Mouse (Mus musculus) ovary, postnatal 36 days (tissue): ENCODE data around the gene Narfl.
A peak's percentile ranks its signal among the peaks of the same experiment; 100 is the strongest.
"Not testable (repeated sequence)": the region's sequence is repeated elsewhere in the genome, so short reads cannot be mapped to it uniquely, and the experiment has no call there.

ENCODE experiments used
- DNase-seq: peaks from one replicate; pipeline ENCODE4 v3.0.0; 2022; ENCODE audit warnings: low spot score, mixed read lengths

Gene Narfl

GRCm38 (mm10) chr17:25773549-25774120 lies at the start of gene Narfl:
Narfl (plus strand) TSS chr17:25773776.
- DNase-seq, result peak; percentile 97

- no peak for DNase-seq
These were observed 49.7 kb upstream of the Narfl start for GRCm38 (mm10) chr17:25723919-25724318.

- DNase-seq, result no peak
These were observed 48.3 kb upstream of the Narfl start for GRCm38 (mm10) chr17:25725264-25725663.

DNA sequence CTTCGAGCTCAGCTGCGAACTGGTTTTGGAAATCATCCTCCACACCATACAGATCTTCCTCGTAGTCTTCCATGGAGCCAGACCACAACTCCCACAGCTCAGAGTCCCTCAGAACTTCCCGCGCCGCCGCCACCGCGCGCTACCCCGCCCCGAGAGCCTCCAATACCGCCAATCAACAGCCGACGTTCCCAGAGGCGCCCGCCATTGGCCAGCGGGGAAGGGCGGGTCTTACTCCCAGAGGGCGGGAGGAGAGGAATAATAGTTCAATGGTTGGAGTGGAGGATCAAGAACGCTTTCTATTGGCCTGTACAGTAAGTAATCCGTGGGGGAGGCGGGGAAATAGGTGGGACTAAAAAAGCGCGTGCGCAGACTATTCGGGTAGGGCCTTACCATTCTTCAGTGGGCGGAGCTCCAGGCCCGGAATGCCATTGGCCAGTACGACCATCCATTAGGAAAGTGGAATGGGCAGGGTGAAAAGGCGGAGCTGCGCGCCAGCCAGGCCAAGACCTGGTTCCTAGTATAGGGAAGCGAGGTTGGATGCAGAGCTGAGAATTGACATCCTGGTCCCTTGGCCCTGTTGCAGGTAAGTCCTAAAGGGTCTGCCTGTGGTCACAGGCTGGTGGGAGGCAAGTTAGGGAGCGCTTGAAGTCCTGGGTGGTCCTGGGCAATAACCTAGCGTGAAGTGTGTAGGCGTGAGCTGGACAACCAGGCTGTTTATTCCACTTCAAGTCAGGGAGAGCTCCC lies 46.1 kb upstream of the Narfl start, which contains the start of the genes Chtf18 and Rpusd1:
TSS of gene Chtf18 (minus strand) at position 155 of the 744 bp plus-strand sequence.
TSS of gene Rpusd1 (plus strand) at position 406 of the 744 bp plus-strand sequence.
- DNase-seq, result peak; percentile 97

DNA sequence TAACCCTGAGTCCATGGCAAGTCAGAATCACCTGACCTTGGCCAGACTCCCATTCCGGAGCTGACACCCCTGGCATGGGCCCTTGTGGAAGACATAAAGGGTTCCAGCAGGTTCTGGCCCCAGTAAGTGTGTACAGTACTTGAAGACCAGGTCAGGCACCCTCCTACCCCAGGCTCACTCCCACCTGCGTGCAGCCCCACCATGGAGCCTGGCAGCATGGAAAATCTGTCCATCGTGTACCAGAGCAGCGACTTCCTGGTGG lies 45.6 kb upstream of the Narfl start:
- DNase-seq, result no peak

DNA sequence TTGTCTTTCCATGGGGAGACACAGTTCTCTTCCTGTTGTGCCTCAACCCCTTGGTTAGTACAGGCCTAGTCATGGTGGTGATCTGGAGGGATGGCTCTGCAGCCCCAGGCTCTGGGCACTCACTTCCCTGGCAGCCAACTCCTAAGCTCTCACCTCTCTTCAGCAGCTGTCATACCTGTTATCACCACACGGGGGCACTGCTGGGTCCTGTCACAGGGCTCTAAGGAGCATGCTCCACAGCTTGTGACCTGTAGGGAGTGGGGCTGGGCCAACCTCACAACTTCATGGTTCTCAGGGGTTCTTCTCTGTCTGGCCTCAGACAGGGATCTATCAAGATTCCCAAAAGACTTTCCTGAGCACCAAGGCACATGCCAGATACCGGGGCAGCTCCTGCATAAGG lies 41.5 kb upstream of the Narfl start:
- DNase-seq, result peak; percentile 79

DNA sequence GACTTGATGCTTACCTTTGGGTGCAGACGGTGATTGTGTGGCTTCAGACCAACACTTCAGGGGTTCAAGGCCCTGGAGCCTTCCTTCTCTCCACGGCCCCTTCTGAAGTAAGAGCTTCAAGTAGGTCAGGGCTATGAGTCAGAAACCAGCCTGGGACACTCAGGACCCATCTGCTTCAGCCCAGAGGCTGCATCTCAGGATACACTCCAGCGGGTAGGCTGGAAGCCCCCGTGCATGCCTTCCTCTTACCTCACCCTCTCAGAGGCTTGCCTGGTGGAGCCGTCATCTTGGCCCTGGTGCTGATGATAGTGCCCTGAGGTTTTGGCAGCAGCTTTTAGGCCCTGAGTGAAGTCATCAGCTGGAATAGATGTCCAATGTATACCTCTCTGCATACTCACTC lies 38.3 kb upstream of the Narfl start:
- no peak for DNase-seq

DNA sequence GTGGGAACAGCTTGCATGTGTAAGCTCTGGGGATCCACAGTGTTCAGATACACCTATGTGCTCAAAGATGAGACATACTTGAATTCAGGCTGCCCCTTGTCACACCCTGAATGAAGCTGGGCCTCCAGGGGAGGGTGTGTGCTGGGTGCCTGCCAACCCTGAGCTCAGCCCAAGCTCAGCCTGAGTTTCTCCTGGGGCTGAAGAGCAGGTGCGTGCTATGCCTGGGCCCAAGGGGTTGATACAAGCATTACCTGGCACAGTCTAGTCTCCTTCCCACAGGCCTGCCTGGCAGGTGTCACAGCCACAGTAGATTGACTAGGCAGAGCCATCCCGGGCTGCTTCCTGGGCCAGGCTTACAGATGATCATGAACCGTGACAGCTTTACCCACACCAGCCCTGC lies 37.8 kb upstream of the Narfl start, which contains the start of gene Mslnl:
TSS of gene Mslnl (plus strand) at position 298 of the 400 bp plus-strand sequence.
- no peak for DNase-seq

DNA sequence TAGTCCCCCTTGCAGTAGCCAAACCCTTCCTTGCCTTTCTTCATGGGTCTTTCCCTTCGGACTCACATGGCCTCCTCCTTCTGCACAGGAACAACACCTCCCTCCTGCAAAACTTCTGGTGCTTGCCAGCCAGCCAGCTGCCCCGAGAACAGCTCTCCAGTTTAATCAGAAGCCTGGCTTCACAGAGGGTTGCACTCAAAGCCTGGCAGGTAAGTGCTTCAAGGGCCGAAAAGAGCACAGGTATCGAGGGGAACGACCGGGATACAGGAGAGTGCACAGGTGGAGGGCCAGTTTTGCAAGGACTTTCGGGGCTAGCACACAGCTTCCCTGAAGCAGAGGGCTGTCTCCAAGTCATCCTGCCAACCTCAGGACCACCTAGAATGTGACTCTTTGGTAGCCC lies 34.7 kb upstream of the Narfl start:
- no peak for DNase-seq

- DNase-seq, result not testable (repeated sequence)
These were observed 32.1 kb upstream of the Narfl start for GRCm38 (mm10) chr17:25741471-25741870.

- DNase-seq, result no peak
These were observed 29.7 kb upstream of the Narfl start for GRCm38 (mm10) chr17:25743831-25744230.

GRCm38 (mm10) chr17:25744311-25744710 lies 29.3 kb upstream of the Narfl start:
- no peak for DNase-seq

DNA sequence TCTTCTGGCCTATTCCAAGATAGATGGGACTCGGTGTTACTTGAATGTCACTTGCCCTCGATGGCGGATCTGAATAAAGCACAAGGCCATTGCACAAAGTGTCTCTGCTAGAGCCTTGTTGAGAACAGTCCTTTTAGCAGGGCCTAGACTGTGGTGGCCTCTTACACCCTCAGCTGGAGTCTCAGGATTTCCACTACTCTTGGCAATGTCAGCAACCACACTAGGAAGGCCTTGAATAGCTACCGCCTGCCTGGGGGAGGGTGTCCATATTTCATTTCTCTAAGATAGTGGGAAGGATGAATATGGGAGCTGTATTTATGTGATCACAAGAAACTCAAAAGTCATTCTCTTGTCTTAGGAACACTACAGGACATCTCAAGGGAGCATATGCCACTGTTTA lies 25.3 kb upstream of the Narfl start:
- no peak for DNase-seq

- DNase-seq, result no peak
These were observed 24.3 kb upstream of the Narfl start for GRCm38 (mm10) chr17:25749314-25749713.

- peak; percentile 61 for DNase-seq
These were observed 22.1 kb upstream of the Narfl start for GRCm38 (mm10) chr17:25751446-25751845.

DNA sequence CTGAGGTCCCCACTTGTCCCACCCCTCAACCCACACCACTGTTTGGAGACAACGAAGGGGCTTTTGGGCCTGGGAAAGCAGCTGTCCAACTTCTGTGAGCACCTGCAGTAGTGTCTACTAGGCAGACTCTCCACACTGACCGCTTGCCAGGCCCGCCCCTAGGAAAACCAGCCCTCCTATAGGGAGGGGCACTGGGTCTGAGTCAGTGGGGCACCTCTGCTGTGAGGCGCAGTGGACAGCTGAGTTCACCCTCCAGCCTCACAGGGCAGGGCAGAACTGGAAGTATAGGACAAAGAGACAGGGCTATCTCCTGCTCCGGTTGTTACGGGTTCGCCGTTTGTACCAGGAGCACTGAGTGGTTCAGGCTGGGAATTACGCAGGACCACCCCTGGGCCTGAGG lies 19.3 kb upstream of the Narfl start, which contains the start of gene Msln:
TSS of gene Msln (minus strand) at position 138 of the 400 bp plus-strand sequence.
- no peak for DNase-seq

DNA sequence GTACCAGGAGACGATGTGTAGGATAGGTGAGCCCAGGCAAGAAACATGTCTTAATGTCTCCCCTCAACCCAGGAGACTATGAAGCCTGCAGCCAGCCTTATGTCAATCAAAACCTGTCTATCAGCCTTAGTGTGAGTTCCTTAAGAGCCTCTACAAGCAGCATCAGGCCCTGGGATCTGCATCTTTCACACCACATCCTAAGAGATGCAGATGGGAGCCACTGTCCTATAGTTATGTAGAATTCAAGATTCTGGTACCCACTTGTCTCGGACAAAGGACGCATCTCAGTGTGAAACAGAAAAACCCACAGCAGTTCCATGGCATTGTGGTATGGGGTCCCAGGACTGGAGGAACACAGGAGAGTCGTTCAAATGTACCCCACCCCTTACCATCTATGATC lies 18.5 kb upstream of the Narfl start:
- DNase-seq, result no peak

DNA sequence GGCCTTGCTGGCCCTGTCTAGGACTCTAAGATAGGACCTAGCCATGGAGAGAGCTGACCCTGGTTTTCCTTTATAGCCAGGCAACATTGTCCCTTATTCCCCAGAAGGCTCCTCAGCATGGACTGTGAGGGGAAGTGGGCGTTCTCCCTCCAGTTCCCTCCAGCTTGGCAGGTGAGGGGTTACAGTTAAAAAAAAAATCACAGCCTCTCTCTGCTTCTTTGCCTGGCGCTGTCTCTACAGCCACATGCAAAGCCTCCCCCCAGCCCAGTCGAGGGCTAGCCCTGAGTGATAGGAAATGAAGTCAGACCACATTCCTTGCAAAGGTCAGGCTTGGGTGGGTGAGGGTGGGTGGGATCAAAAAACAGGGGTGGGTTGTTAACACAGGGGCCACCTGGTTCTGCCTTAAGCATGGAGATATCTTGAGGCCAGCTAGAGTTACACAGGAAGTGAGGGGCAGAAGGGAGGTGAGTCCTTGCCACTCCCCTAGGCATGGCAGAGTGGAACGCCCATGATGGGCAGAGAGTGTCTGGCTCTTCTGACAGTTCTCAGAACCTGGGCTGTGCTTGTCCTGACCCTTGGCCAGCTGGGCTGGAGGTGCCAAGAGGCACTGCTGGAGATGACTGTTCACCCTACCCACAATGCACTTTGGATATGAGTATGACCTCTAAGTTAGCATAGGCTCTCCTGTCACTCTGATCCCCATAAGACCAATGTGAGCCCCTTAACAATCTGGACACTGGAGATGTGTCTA lies 17.8 kb upstream of the Narfl start:
- DNase-seq, result no peak

DNA sequence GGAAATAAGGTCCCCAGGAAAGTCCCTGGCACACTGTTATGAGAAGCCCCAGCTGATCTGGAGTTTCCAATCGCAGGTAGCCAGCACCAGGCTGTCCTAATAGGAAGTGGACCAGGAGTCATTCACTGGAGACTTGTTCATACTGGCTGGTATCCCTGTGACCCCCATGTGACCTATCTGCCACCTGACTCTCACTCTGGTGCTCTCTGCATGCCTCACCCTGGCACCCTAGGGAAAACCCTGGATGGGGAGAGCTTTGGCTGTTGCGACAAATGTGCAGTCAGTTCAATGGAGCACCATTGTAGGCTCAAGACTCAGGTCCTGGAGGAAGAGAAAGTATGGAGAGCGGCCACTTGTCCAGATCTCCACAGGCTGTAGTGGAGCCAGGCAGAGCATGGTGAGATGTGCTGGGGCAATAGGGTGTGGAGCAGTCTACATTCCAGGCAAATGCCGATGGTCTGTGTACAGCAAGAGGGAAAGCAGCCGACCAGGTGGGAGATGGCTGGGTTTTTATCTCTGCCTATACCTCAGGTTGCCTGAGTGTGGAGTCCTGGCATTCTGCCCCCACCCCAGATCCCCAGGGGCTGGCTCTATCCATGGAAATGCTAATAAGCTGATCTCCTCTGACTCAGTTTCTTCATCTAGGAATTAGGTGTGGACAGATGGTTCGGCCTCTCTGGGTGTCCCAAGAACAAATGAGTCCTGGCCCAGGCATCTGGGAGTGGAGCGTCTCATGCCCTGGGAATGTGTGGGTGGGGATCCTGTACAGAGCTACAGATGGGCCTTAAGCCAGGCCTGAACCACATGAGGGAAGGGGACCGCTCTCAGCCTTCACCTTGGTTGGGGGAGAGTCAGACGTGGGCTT lies 17.0 kb upstream of the Narfl start:
- no peak for DNase-seq

- DNase-seq, result no peak
These were observed 15.9 kb upstream of the Narfl start for GRCm38 (mm10) chr17:25757691-25758090.

DNA sequence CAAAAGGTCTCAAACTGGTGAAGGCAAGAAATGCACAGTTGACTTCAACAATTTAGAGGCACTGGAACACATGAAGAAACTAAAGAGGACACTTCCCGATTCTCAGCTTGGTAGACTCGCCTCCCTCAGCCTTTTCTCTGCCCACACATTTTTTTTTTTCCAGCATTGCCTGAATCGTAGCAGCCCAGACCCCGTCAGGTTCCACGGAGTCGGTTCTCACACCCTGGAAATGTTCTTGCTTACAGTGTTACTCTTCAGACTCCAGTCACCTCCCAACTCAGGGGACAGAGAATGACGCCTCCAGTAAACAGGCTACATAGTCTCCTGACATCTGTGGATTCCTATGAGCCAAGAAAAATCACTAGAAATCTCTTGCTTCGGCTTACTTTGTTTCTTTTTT lies 13.4 kb upstream of the Narfl start:
- DNase-seq, result no peak

- no peak for DNase-seq
These were observed 12.0 kb upstream of the Narfl start for GRCm38 (mm10) chr17:25761561-25761970.
